Mouse (Mus musculus) megakaryocyte, embryonic 14.5 days (primary cell): Measurements from ENCODE around the gene Tank.

Experiments used
- FLI1 ChIP-seq: IDR thresholded peaks from 2 replicates; pipeline ENCODE4 v1.6.1; 2012; ENCODE audit warnings: low read length, inconsistent platforms, mixed read lengths
- GATA1 ChIP-seq: IDR thresholded peaks from 3 replicates; pipeline ENCODE4 v1.6.1; 2012; ENCODE audit warnings: mixed read lengths, low read length, inconsistent platforms, borderline replicate concordance

DNA sequence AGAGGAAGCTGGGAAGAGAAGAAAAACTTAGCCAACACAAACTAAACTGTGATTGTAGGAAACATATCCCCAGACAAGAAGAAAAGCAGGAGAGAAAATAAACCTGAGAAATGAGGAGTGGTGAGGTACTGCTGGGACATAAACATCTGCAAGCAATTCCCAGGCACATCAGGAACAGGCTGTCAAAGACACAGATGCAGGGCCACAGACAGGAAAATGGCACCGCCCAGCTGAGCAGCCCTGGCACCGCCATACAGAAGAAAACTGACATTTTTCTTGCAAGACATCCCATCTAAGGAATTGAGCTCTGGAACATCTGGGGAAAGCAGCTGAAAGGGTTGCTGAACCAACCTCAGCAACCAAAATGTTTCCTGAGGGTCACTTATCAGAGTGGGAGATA lies 30.4 kb upstream of the Tank start:
- no peak for TF ChIP-seq FLI1
- TF ChIP-seq GATA1 = no peak
